Mouse (Mus musculus): ENCODE data around the gene AI481877. TPM values are rescaled to one million over a fixed set of nuclear protein-coding genes. Genes with fewer than 3 reads are reported as not detected.

Gene AI481877
- polyA plus RNA-seq, 1 experiment from 2014 or later = not detected

Other genes with a start within 250 kb of the AI481877 start
- 30.4 and 33.2 TPM in 2 replicates for gene Ecpas, start 226.2 kb downstream of the AI481877 start, polyA plus RNA-seq (2016; fragmentation: Nextera tagmentation; extraction: Ambion mirVana)
- gene Zkscan16, start 195.4 kb downstream of the AI481877 start, polyA plus RNA-seq (2016; fragmentation: Nextera tagmentation; extraction: Ambion mirVana) = 0.67 and 1.1 TPM in 2 replicates
- 14.7 and 15.6 TPM in 2 replicates for gene Ptgr1, start 151.9 kb downstream of the AI481877 start, polyA plus RNA-seq (2016; fragmentation: Nextera tagmentation; extraction: Ambion mirVana)
- 5.9 and 8.1 TPM in 2 replicates for gene Dnajc25, start 143.9 kb downstream of the AI481877 start, polyA plus RNA-seq (2016; fragmentation: Nextera tagmentation; extraction: Ambion mirVana)
- 7.6 and 10.9 TPM in 2 replicates for gene Gm20503, start 135.8 kb downstream of the AI481877 start, polyA plus RNA-seq (2016; fragmentation: Nextera tagmentation; extraction: Ambion mirVana)
- 60.9 and 67.7 TPM in 2 replicates for gene Gng10, start 103.9 kb downstream of the AI481877 start, polyA plus RNA-seq (2016; fragmentation: Nextera tagmentation; extraction: Ambion mirVana)
- gene Ugcg, start 50.3 kb upstream of the AI481877 start, polyA plus RNA-seq (2016; fragmentation: Nextera tagmentation; extraction: Ambion mirVana) = 9.8 and 9.9 TPM in 2 replicates